Mouse (Mus musculus): ENCODE results near the gene Gm47955. TPM values are rescaled to one million over a fixed set of nuclear protein-coding genes. Genes with fewer than 3 reads are reported as not detected.
"Not testable (repeated sequence)": the region's sequence is repeated elsewhere in the genome, so short reads cannot be mapped to it uniquely, and the experiment has no call there.

Gene Gm47955
- polyA plus RNA-seq (2015; fragmentation: Nextera tagmentation; extraction: Ambion mirVana), result not detected in 2 replicates

GRCm38 (mm10) chr1:82959870-82960385 lies at the start of gene Gm47955:
Gene Gm47955 (plus strand): TSS chr1:82960286.
- Histone ChIP-seq H3K9me3 (no peaks in the 10 kb centered on the region), H3K4me2 (no peak within 1 kb of the TSS), H3K36me3 (no peaks in the 10 kb centered on the region), H3K4me3 (replicated peaks) (no peak within 1 kb of the TSS), H3K4me1 (no peaks in the 10 kb centered on the region), H3K9ac (no peak within 1 kb of the TSS), H3K27ac (no peak within 1 kb of the TSS), H3K27me3 (replicated peaks) (no peaks in the 10 kb centered on the region)
- WGBS, result 78% methylated on average over 11 of the region's 11 CpGs
- no peak for ATAC-seq (ENCODE audit: insufficient read depth, low FRiP score, low read depth)

- H3K4me2 ChIP-seq, result no peak within 1 kb of the TSS
These were observed 47.1 kb upstream of the Gm47955 start, which contains the start of gene A030005L19Rik for GRCm38 (mm10) chr1:82913025-82913424. Gene A030005L19Rik (plus strand): TSS chr1:82913325.

GRCm38 (mm10) chr1:82913434-82913833 lies 46.7 kb upstream of the Gm47955 start:
- H3K27ac ChIP-seq; H3K9me3 ChIP-seq; H3K9ac ChIP-seq; H3K4me2 ChIP-seq; H3K36me3 ChIP-seq; H3K27me3 ChIP-seq (replicated peaks); H3K4me3 ChIP-seq (replicated peaks); ATAC-seq (ENCODE audit: insufficient read depth, low FRiP score, low read depth); H3K4me1 ChIP-seq: not testable (repeated sequence)
- 96% methylated on average over 5 of the region's 5 CpGs for WGBS

More at GRCm38 (mm10) chr1:82913025-82913424, 47.1 kb upstream of the Gm47955 start, which contains the start of gene A030005L19Rik:
- H3K9me3 ChIP-seq, result no peaks in the 10 kb centered on the region
- H3K27me3 ChIP-seq (replicated peaks), result no peaks in the 10 kb centered on the region
- no peaks in the 10 kb centered on the region for H3K36me3 ChIP-seq
- WGBS, result 81% methylated on average over 3 of the region's 3 CpGs
- no peak within 1 kb of the TSS for H3K4me3 ChIP-seq (replicated peaks)
- no peak within 1 kb of the TSS for H3K9ac ChIP-seq
- H3K27ac ChIP-seq, result no peak within 1 kb of the TSS
- H3K4me1 ChIP-seq, result no peaks in the 10 kb centered on the region
- ATAC-seq (ENCODE audit: insufficient read depth, low FRiP score, low read depth), result no peak

- Histone ChIP-seq H3K4me1 (no peaks in the 10 kb centered on the region), H3K36me3 (no peaks in the 10 kb centered on the region)
- WGBS, result 83% methylated on average over 6 of the region's 6 CpGs
These were observed 35.4 kb upstream of the Gm47955 start, which contains the start of gene A030014E15Rik for GRCm38 (mm10) chr1:82924650-82925049. Gene A030014E15Rik (plus strand): TSS chr1:82924917.

GRCm38 (mm10) chr1:82930558-82930957 lies 29.5 kb upstream of the Gm47955 start:
- H3K27ac ChIP-seq; H3K9me3 ChIP-seq; H3K36me3 ChIP-seq; H3K4me1 ChIP-seq; H3K9ac ChIP-seq; ATAC-seq (ENCODE audit: insufficient read depth, low FRiP score, low read depth); H3K4me3 ChIP-seq (replicated peaks); H3K4me2 ChIP-seq; H3K27me3 ChIP-seq (replicated peaks): not testable (repeated sequence)
- 82% methylated on average over 3 of the region's 3 CpGs for WGBS

More at GRCm38 (mm10) chr1:82924650-82925049, 35.4 kb upstream of the Gm47955 start, which contains the start of gene A030014E15Rik:
- Histone ChIP-seq H3K4me2 (no peak within 1 kb of the TSS), H3K27me3 (replicated peaks) (no peaks in the 10 kb centered on the region), H3K9ac (no peak within 1 kb of the TSS), H3K27ac (no peak within 1 kb of the TSS), H3K9me3 (no peaks in the 10 kb centered on the region), H3K4me3 (replicated peaks) (no peak within 1 kb of the TSS)
- ATAC-seq (ENCODE audit: insufficient read depth, low FRiP score, low read depth), result no peak

GRCm38 (mm10) chr1:82931326-82931725 lies 28.8 kb upstream of the Gm47955 start, which contains the start of gene Gm6217:
Gene Gm6217 (minus strand): TSS chr1:82931399.
- H3K4me3 ChIP-seq (replicated peaks); H3K9me3 ChIP-seq; H3K4me1 ChIP-seq; ATAC-seq (ENCODE audit: insufficient read depth, low FRiP score, low read depth); H3K4me2 ChIP-seq; H3K9ac ChIP-seq; H3K27me3 ChIP-seq (replicated peaks); H3K36me3 ChIP-seq; H3K27ac ChIP-seq: not testable (repeated sequence)
- WGBS, result no CpG with 5 or more reads among the region's 6 CpGs

GRCm38 (mm10) chr1:82938666-82939065 lies 21.4 kb upstream of the Gm47955 start:
- ATAC-seq (ENCODE audit: insufficient read depth, low FRiP score, low read depth), result no peak
- Histone ChIP-seq H3K27ac (no peak overlapping the region), H3K27me3 (replicated peaks) (no peaks in the 10 kb centered on the region), H3K4me3 (replicated peaks) (no peak overlapping the region), H3K4me2 (no peak overlapping the region), H3K4me1 (no peaks in the 10 kb centered on the region), H3K36me3 (no peaks in the 10 kb centered on the region), H3K9me3 (no peaks in the 10 kb centered on the region), H3K9ac (no peak overlapping the region)
- WGBS, result 89% methylated on average over 5 of the region's 5 CpGs

GRCm38 (mm10) chr1:82942505-82942904 lies 17.6 kb upstream of the Gm47955 start:
- not testable (repeated sequence) for H3K9me3 ChIP-seq; H3K4me3 ChIP-seq (replicated peaks)
- 69% methylated on average over 2 of the region's 2 CpGs for WGBS

GRCm38 (mm10) chr1:82943295-82943694 lies 16.8 kb upstream of the Gm47955 start, which contains the start of gene A030003K21Rik:
Gene A030003K21Rik (minus strand): TSS chr1:82943388.
- ATAC-seq (ENCODE audit: insufficient read depth, low FRiP score, low read depth); H3K27ac ChIP-seq; H3K4me1 ChIP-seq; H3K27me3 ChIP-seq (replicated peaks); H3K4me3 ChIP-seq (replicated peaks); H3K4me2 ChIP-seq; H3K9ac ChIP-seq; H3K36me3 ChIP-seq; H3K9me3 ChIP-seq: not testable (repeated sequence)
- WGBS, result no CpG with 5 or more reads among the region's 6 CpGs

More at GRCm38 (mm10) chr1:82942505-82942904, 17.6 kb upstream of the Gm47955 start:
- not testable (repeated sequence) for H3K4me2 ChIP-seq; ATAC-seq (ENCODE audit: insufficient read depth, low FRiP score, low read depth); H3K9ac ChIP-seq; H3K27ac ChIP-seq; H3K4me1 ChIP-seq; H3K36me3 ChIP-seq; H3K27me3 ChIP-seq (replicated peaks)

- ATAC-seq (ENCODE audit: insufficient read depth, low FRiP score, low read depth); H3K27me3 ChIP-seq (replicated peaks); H3K4me3 ChIP-seq (replicated peaks); H3K4me1 ChIP-seq; H3K36me3 ChIP-seq; H3K9me3 ChIP-seq; H3K9ac ChIP-seq; H3K4me2 ChIP-seq; H3K27ac ChIP-seq: not testable (repeated sequence)
- 100% methylated on average over 1 of the region's 2 CpGs for WGBS
These were observed 14.1 kb upstream of the Gm47955 start for GRCm38 (mm10) chr1:82946029-82946428.

- 88% methylated on average over 2 of the region's 2 CpGs for WGBS
- Histone ChIP-seq H3K9ac (no peak overlapping the region), H3K27me3 (replicated peaks) (no peaks in the 10 kb centered on the region), H3K4me1 (no peaks in the 10 kb centered on the region), H3K9me3 (no peaks in the 10 kb centered on the region), H3K36me3 (no peaks in the 10 kb centered on the region), H3K4me2 (no peak overlapping the region), H3K27ac (no peak overlapping the region), H3K4me3 (replicated peaks) (no peak overlapping the region)
- no peak for ATAC-seq (ENCODE audit: insufficient read depth, low FRiP score, low read depth)
These were observed 11.5 kb upstream of the Gm47955 start for GRCm38 (mm10) chr1:82948601-82949000.

GRCm38 (mm10) chr1:82955913-82956312 lies 4.2 kb upstream of the Gm47955 start, which contains the start of gene Gm7544:
Gene Gm7544 (minus strand): TSS chr1:82956013.
- not testable (repeated sequence) for ATAC-seq (ENCODE audit: insufficient read depth, low FRiP score, low read depth); H3K9me3 ChIP-seq

More at GRCm38 (mm10) chr1:82955913-82956312, 4.2 kb upstream of the Gm47955 start, which contains the start of gene Gm7544:
- H3K36me3 ChIP-seq; H3K9ac ChIP-seq; H3K27ac ChIP-seq; H3K27me3 ChIP-seq (replicated peaks); H3K4me2 ChIP-seq; H3K4me1 ChIP-seq; H3K4me3 ChIP-seq (replicated peaks): not testable (repeated sequence)
